Mouse (Mus musculus): ENCODE measurements around the gene Ccdc12. TPM values are rescaled to one million over a fixed set of nuclear protein-coding genes. Genes with fewer than 3 reads are reported as not detected.
"Not testable (repeated sequence)": the region's sequence is repeated elsewhere in the genome, so short reads cannot be mapped to it uniquely, and the experiment has no call there.

Gene Ccdc12
- polyA plus RNA-seq, 1 experiment from 2014 or later = 157 TPM

GRCm38 (mm10) chr9:110681817-110682216 is 25.5 kb downstream of the Ccdc12 start:
- Histone ChIP-seq H3K27me3 (no peaks in the 10 kb centered on the region), H3K27ac (peak overlapping the region; percentile 3; the same call in 1 of the 2 replicates), H3K4me3 (replicated peaks) (no peak overlapping the region), H3K9ac (no peak overlapping the region), H3K9me3 (replicated peaks) (no peaks in the 10 kb centered on the region), H3K4me2 (no peak overlapping the region), H3K4me1 (peaks cover 67% of the 10 kb centered on the region), H3K36me3 (peaks cover 6% of the 10 kb centered on the region; the same call in 1 of the 2 replicates)
- ATAC-seq (replicated peaks; ENCODE audit: low FRiP score) = no peak
- 71% methylated on average over 9 of the region's 9 CpGs for WGBS

GRCm38 (mm10) chr9:110682255-110682654 is 26.0 kb downstream of the Ccdc12 start:
- Histone ChIP-seq H3K36me3 (peaks cover 6% of the 10 kb centered on the region; the same call in 1 of the 2 replicates), H3K4me1 (peaks cover 65% of the 10 kb centered on the region), H3K4me3 (replicated peaks) (no peak overlapping the region), H3K9ac (no peak overlapping the region), H3K27ac (peak overlapping the region; percentile 3), H3K27me3 (no peaks in the 10 kb centered on the region), H3K4me2 (no peak overlapping the region), H3K9me3 (replicated peaks) (no peaks in the 10 kb centered on the region)
- ATAC-seq (replicated peaks; ENCODE audit: low FRiP score) = no peak
- 33% methylated on average over 5 of the region's 5 CpGs for WGBS

- not testable (repeated sequence) for H3K27me3 ChIP-seq; H3K9me3 ChIP-seq (replicated peaks); H3K4me2 ChIP-seq; H3K4me3 ChIP-seq (replicated peaks); H3K36me3 ChIP-seq; H3K9ac ChIP-seq; ATAC-seq (replicated peaks; ENCODE audit: low FRiP score)
- peak overlapping the region; percentile 92 for H3K27ac ChIP-seq
- peaks cover 61% of the 10 kb centered on the region for H3K4me1 ChIP-seq
- 63% methylated on average over 3 of the region's 3 CpGs for WGBS
Measured at GRCm38 (mm10) chr9:110682697-110683096, 26.4 kb downstream of the Ccdc12 start.

GRCm38 (mm10) chr9:110683574-110684099 is 27.3 kb downstream of the Ccdc12 start:
- WGBS = 39% methylated on average over 4 of the region's 4 CpGs
- peak overlapping the region; percentile 92 for H3K27ac ChIP-seq
- H3K4me2 ChIP-seq = 0 out of 2 replicates have a peak overlapping the region, but pooled peaks have one; percentile 12

GRCm38 (mm10) chr9:110684100-110684831 is 28.0 kb downstream of the Ccdc12 start:
- WGBS = 67% methylated on average over 6 of the region's 6 CpGs
- Histone ChIP-seq H3K4me2 (peak overlapping the region; percentile 12; the same call in 1 of the 2 replicates), H3K36me3 (peaks cover 6% of the 10 kb centered on the region; the same call in 1 of the 2 replicates), H3K27me3 (no peaks in the 10 kb centered on the region), H3K4me1 (peaks cover 60% of the 10 kb centered on the region), H3K9ac (no peak overlapping the region), H3K4me3 (replicated peaks) (no peak overlapping the region), H3K9me3 (replicated peaks) (no peaks in the 10 kb centered on the region), H3K27ac (peak overlapping the region; percentile 92)
- peak; percentile 52 for ATAC-seq (replicated peaks; ENCODE audit: low FRiP score)

More at GRCm38 (mm10) chr9:110683574-110684099, 27.3 kb downstream of the Ccdc12 start:
- Histone ChIP-seq H3K4me3 (replicated peaks) (no peak overlapping the region), H3K9me3 (replicated peaks) (no peaks in the 10 kb centered on the region), H3K4me1 (peaks cover 57% of the 10 kb centered on the region), H3K9ac (no peak overlapping the region), H3K27me3 (no peaks in the 10 kb centered on the region), H3K36me3 (peaks cover 6% of the 10 kb centered on the region; the same call in 1 of the 2 replicates)
- ATAC-seq (replicated peaks; ENCODE audit: low FRiP score) = peak; percentile 82

GRCm38 (mm10) chr9:110685187-110685586 is 28.9 kb downstream of the Ccdc12 start:
- no peak overlapping the region for H3K4me3 ChIP-seq (replicated peaks)
- peaks cover under 1% of the 10 kb centered on the region; the same call in 1 of the 2 replicates for H3K36me3 ChIP-seq
- H3K4me2 ChIP-seq = no peak overlapping the region
- H3K9me3 ChIP-seq (replicated peaks) = no peaks in the 10 kb centered on the region
- H3K27me3 ChIP-seq = no peaks in the 10 kb centered on the region
- H3K9ac ChIP-seq = no peak overlapping the region
- ATAC-seq (replicated peaks; ENCODE audit: low FRiP score) = no peak
- peaks cover 69% of the 10 kb centered on the region for H3K4me1 ChIP-seq
- 87% methylated on average over 8 of the region's 8 CpGs for WGBS
- peak overlapping the region; percentile 92 for H3K27ac ChIP-seq

GRCm38 (mm10) chr9:110685591-110685990 is 29.3 kb downstream of the Ccdc12 start:
- ATAC-seq (replicated peaks; ENCODE audit: low FRiP score) = no peak
- H3K27ac ChIP-seq = peak overlapping the region; percentile 92
- WGBS = 73% methylated on average over 5 of the region's 5 CpGs
- no peak overlapping the region for H3K9ac ChIP-seq
- no peak overlapping the region for H3K4me3 ChIP-seq (replicated peaks)
- H3K9me3 ChIP-seq (replicated peaks) = no peaks in the 10 kb centered on the region
- peaks cover 72% of the 10 kb centered on the region for H3K4me1 ChIP-seq
- H3K4me2 ChIP-seq = no peak overlapping the region
- no peaks in the 10 kb centered on the region for H3K36me3 ChIP-seq
- H3K27me3 ChIP-seq = no peaks in the 10 kb centered on the region

- WGBS = 47% methylated on average over 3 of the region's 3 CpGs
- Histone ChIP-seq H3K36me3 (no peaks in the 10 kb centered on the region), H3K9ac (no peak overlapping the region), H3K9me3 (replicated peaks) (no peaks in the 10 kb centered on the region), H3K4me1 (peaks cover 66% of the 10 kb centered on the region), H3K27ac (peak overlapping the region; percentile 92; the same call in 1 of the 2 replicates), H3K27me3 (no peaks in the 10 kb centered on the region), H3K4me3 (replicated peaks) (no peak overlapping the region), H3K4me2 (no peak overlapping the region)
- no peak for ATAC-seq (replicated peaks; ENCODE audit: low FRiP score)
Measured at GRCm38 (mm10) chr9:110686472-110686871, 30.2 kb downstream of the Ccdc12 start.

GRCm38 (mm10) chr9:110687061-110687460 is 30.8 kb downstream of the Ccdc12 start:
- Histone ChIP-seq H3K9ac (no peak overlapping the region), H3K27ac (no peak overlapping the region), H3K4me1 (peaks cover 61% of the 10 kb centered on the region), H3K36me3 (no peaks in the 10 kb centered on the region), H3K9me3 (replicated peaks) (no peaks in the 10 kb centered on the region), H3K4me2 (no peak overlapping the region), H3K4me3 (replicated peaks) (no peak overlapping the region), H3K27me3 (no peaks in the 10 kb centered on the region)
- 72% methylated on average over 5 of the region's 5 CpGs for WGBS
- ATAC-seq (replicated peaks; ENCODE audit: low FRiP score) = no peak

GRCm38 (mm10) chr9:110687846-110688245 is 31.5 kb downstream of the Ccdc12 start:
- H3K27ac ChIP-seq = no peak overlapping the region
- H3K36me3 ChIP-seq = peaks cover 5% of the 10 kb centered on the region
- no peaks in the 10 kb centered on the region for H3K9me3 ChIP-seq (replicated peaks)
- H3K4me2 ChIP-seq = no peak overlapping the region
- H3K4me3 ChIP-seq (replicated peaks) = no peak overlapping the region
- WGBS = 80% methylated on average over 2 of the region's 2 CpGs
- no peak for ATAC-seq (replicated peaks; ENCODE audit: low FRiP score)
- H3K9ac ChIP-seq = no peak overlapping the region
- H3K27me3 ChIP-seq = no peaks in the 10 kb centered on the region
- peaks cover 54% of the 10 kb centered on the region for H3K4me1 ChIP-seq

- peak; percentile 54 for ATAC-seq (replicated peaks; ENCODE audit: low FRiP score)
- Histone ChIP-seq H3K27me3 (no peaks in the 10 kb centered on the region), H3K4me3 (replicated peaks) (no peak overlapping the region), H3K9ac (no peak overlapping the region), H3K4me2 (peak overlapping the region; percentile 35), H3K9me3 (replicated peaks) (no peaks in the 10 kb centered on the region), H3K36me3 (peaks cover 19% of the 10 kb centered on the region), H3K4me1 (peaks cover 39% of the 10 kb centered on the region), H3K27ac (peak overlapping the region; percentile 85)
- 66% methylated on average over 8 of the region's 8 CpGs for WGBS
Measured at GRCm38 (mm10) chr9:110689261-110689779, 33.0 kb downstream of the Ccdc12 start.

GRCm38 (mm10) chr9:110695165-110695755 is 39.0 kb downstream of the Ccdc12 start:
- Histone ChIP-seq H3K27ac (no peak overlapping the region), H3K27me3 (no peaks in the 10 kb centered on the region), H3K9me3 (replicated peaks) (no peaks in the 10 kb centered on the region), H3K4me1 (peaks cover 2% of the 10 kb centered on the region; the same call in 1 of the 2 replicates), H3K4me2 (no peak overlapping the region), H3K4me3 (replicated peaks) (no peak overlapping the region), H3K36me3 (peaks cover 47% of the 10 kb centered on the region), H3K9ac (no peak overlapping the region)
- ATAC-seq (replicated peaks; ENCODE audit: low FRiP score) = no peak
- 89% methylated on average over 4 of the region's 4 CpGs for WGBS

Data from kidney, embryonic 15.5 days (tissue).